Mouse (Mus musculus): ENCODE measurements around the gene Fbxl16.

Gene Fbxl16

GRCm38 (mm10) chr17:25828223-25828594 is 19.3 kb downstream of the Fbxl16 start:
- DNase-seq (ENCODE audit: inconsistent ontology term) = no peak

DNA sequence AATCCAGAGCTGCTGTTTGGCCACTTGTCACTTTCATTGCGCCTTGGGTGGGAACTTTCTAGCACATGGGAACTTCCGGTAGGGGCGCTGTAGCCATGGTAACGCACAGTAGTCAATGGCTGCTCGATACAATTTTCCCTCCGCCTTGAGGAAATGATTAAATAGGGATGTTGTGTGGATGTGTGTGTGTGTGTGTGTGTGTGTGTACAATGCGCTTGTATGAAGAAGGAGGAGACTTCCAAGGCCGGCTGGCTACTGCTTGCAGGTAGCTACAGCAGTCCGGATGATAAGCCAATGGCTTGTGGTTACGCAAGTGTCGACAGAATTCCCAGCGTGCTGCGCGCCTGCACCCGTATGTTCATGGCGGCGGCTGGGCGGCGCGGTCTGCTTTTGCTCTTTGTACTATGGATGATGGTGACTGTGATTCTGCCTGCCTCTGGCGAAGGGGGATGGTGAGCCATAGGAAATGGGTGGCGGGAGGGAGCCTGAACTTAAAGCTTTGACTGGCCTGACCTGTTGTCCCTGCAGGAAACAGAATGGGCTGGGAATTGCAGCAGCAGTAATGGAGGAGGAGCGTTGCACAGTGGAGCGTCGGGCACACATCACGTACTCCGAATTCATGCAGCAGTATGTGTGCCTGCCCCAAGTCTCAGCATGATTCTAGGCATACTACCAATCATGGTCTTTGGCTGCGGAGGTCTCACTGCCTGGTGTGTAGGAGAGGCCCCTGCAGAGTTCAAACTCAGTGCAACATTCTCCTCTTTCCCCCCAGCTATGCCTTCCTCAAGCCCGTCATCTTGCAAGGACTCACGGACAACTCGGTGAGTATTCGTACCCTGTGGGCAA is 20.1 kb downstream of the Fbxl16 start, which contains the start of gene Jmjd8:
Gene Jmjd8, plus strand, starts transcription at position 156 of the 846 bp plus-strand sequence.
- peak; percentile 76 for DNase-seq (ENCODE audit: inconsistent ontology term)

DNA sequence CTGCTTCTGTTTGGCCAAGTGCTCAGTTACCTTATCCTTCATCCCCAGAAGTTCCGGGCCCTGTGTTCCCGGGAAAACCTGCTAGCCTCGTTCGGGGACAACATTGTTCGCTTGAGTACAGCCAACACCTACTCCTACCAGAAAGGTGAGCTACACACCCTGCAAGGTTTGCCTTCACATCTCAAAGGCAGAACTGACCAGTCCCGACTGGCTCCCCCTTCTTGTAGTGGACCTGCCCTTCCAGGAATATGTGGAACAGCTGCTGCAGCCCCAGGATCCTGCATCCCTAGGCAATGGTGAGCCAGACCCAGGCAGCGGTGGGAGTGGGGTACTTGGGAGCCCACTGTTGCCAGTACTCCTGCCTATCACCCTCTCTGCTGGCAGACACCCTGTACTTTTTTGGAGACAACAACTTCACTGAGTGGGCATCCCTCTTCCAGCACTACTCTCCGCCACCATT is 20.7 kb downstream of the Fbxl16 start:
- no peak for DNase-seq (ENCODE audit: inconsistent ontology term)

GRCm38 (mm10) chr17:25830200-25830753 is 21.4 kb downstream of the Fbxl16 start:
- DNase-seq (ENCODE audit: inconsistent ontology term) = no peak

- DNase-seq (ENCODE audit: inconsistent ontology term) = no peak
These were observed 22.0 kb downstream of the Fbxl16 start for GRCm38 (mm10) chr17:25830806-25831431.

- no peak for DNase-seq (ENCODE audit: inconsistent ontology term)
These were observed 22.8 kb downstream of the Fbxl16 start for GRCm38 (mm10) chr17:25831451-25832281.

GRCm38 (mm10) chr17:25832436-25833290 is 23.8 kb downstream of the Fbxl16 start:
- DNase-seq (ENCODE audit: inconsistent ontology term) = peak; percentile 100

- peak; percentile 95 for DNase-seq (ENCODE audit: inconsistent ontology term)
These were observed 24.4 kb downstream of the Fbxl16 start, which contains the start of gene Stub1 for GRCm38 (mm10) chr17:25833291-25833663. Gene Stub1 (minus strand): TSS chr17:25833404.

DNA sequence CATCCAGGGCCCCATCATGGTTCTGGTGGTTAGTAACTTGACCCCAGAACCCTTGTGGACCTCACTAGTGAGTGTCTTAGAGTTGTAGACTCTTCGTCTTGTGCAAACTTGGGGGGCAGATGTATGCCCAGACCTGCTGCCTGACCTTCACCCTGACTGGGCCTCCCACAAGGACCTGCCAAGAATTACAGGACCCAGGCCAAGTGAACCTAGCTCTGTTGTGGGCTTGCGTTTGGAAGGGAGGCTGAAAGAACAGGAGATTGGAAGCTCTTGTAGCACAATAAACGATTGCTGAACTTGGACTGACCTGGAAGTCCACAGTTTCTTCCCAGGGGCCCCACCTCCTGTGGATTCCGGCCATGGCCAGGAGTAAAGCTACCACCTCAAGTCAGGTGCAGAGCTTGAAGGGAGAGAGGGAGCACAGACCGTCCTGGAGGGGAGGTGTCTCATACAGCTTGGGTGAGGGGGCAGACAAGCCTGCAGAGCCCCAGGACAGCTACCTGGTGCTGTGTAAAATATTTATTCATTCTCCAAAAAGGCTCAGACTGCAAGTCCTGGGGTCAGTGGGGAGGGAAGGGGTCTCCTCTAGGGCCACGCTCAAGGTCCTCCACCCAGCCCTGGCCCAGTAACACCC is 25.2 kb downstream of the Fbxl16 start:
- DNase-seq (ENCODE audit: inconsistent ontology term) = no peak

GRCm38 (mm10) chr17:25834595-25835222 is 25.8 kb downstream of the Fbxl16 start:
- DNase-seq (ENCODE audit: inconsistent ontology term) = no peak

GRCm38 (mm10) chr17:25835301-25835700 is 26.4 kb downstream of the Fbxl16 start:
- no peak for DNase-seq (ENCODE audit: inconsistent ontology term)

DNA sequence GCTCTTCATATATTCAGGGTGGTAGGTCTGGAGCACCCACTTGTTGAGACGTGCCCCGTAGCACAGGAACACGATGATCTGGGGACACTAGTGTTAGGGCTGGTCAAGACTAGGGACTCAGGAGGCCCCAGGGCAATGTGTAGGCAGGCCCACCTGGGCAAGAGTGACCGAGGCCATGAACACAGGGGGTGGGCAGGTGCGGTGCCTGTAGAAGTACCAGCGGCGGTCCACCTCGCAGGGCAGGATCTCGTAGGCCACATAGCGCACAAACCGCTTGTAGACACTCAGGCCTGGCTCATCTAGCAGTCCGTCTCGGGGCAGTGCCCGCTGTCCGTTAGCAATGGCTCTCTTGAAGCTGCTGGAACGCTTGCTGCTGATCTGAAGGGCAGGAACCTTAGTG is 26.9 kb downstream of the Fbxl16 start:
- no peak for DNase-seq (ENCODE audit: inconsistent ontology term)

DNA sequence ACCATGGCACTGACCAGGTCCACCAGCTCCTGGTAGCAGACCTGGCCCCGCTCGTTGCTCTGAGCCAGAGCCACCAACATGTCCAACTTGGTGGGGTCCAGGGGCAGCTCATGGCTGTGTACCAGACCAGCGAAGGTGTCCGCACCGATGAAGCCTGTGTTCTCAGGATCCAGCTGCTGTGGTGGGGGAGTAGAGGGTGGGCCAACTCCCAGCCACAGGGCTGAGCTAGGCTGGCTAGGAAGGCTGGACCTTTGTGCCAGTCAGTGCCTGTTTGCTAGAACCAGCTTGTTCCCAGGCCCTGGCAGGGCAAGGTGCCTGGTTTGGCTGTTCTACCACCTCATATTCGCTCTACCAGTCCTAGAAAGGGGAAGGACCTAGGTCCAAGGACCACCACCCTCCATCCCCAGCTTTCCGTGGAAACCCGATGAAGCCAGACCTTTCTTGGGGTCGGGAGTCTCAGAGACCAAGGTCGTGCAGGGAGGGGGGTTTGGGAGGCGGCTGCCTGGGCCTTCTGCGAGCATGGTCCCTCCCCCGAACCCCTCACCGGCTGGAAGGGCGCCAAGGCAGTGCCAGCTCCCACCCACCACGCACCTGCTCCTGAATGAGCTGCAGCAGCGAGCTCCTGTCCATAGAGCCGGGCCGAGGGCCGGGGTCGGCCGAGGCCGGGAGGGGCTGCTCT is 27.7 kb downstream of the Fbxl16 start:
- peak; percentile 32 for DNase-seq (ENCODE audit: inconsistent ontology term)

GRCm38 (mm10) chr17:25837076-25837410 is 28.2 kb downstream of the Fbxl16 start, which contains the start of gene Rhbdl1:
Gene Rhbdl1 (minus strand): TSS chr17:25837295.
- DNase-seq (ENCODE audit: inconsistent ontology term) = peak; percentile 82

DNA sequence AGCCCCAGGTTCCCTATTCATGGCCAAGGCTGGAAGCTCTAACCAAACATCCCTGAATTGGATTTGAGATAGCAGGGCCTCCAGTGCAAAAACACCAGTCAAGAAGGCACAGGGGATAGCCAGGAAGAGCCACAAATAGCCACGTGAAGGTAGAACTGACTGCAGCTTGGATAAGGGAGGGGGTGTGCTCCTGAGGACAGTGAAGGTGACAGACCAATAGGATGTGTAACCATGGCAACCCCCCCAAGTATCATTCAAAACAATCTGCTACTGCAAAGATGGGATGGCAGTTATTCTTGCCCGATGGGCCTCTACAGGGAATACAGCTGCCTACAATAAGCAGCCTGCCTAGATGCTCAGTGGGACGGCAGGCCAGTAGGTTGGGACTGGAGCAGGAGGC is 28.6 kb downstream of the Fbxl16 start:
- DNase-seq (ENCODE audit: inconsistent ontology term) = peak; percentile 48

GRCm38 (mm10) chr17:25838904-25839303 is 30.0 kb downstream of the Fbxl16 start:
- no peak for DNase-seq (ENCODE audit: inconsistent ontology term)

- no peak for DNase-seq (ENCODE audit: inconsistent ontology term)
These were observed 30.8 kb downstream of the Fbxl16 start for GRCm38 (mm10) chr17:25839455-25840235.

DNA sequence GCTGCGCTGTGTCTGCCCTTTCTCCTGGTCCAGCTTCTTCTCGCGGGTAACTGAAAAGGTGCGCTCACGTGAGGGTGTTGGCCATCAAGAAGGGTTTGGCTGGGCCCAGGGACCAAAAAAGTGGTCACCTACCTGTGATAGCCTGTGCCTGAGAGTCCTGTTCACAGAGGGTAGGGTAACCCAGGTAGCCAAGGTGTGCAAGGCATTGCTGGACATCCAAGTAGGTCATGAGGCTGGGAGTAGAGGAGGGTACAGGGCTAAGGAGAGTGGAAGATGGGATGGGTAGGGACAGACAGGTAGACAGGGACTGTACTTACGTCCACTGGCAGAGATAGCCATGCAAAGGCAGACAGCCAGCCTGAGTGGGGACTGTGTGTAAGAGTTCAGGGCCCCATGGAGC is 31.6 kb downstream of the Fbxl16 start:
- DNase-seq (ENCODE audit: inconsistent ontology term) = no peak

All from Muller cell, postnatal 12 days (primary cell).